Mouse (Mus musculus): ENCODE data around the gene Setd3. TPM values are rescaled to one million over a fixed set of nuclear protein-coding genes. Genes with fewer than 3 reads are reported as not detected.

Gene Setd3
- 94.2 and 97.4 TPM in 2 replicates for polyA plus RNA-seq (2016; fragmentation: Nextera tagmentation; extraction: Ambion mirVana)

DNA sequence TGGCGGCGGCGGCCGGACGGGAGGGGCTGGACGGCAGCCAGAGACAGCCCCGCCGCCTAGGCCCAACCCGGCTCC lies at the start of gene Setd3:
TSS of gene Setd3 (minus strand) at position 69 of the 75 bp plus-strand sequence.
- no peak for ATAC-seq (ENCODE audit: insufficient number of reproducible peaks, insufficient read depth, low FRiP score, low TSS enrichment, low read depth)
- H3K9ac ChIP-seq (replicated peaks): peak within 1 kb of the TSS; percentile 94
- peaks cover 24% of the 10 kb centered on the region for H3K36me3 ChIP-seq
- 0% methylated on average over 8 of the region's 9 CpGs for WGBS
- H3K27ac ChIP-seq: peak within 1 kb of the TSS; percentile 87
- peak within 1 kb of the TSS; percentile 97 for H3K4me3 ChIP-seq (replicated peaks)
- H3K27me3 ChIP-seq: no peaks in the 10 kb centered on the region
- peaks cover 39% of the 10 kb centered on the region for H3K4me1 ChIP-seq (replicated peaks)
- no peaks in the 10 kb centered on the region for H3K9me3 ChIP-seq
- H3K4me2 ChIP-seq: peak within 1 kb of the TSS; percentile 85

DNA sequence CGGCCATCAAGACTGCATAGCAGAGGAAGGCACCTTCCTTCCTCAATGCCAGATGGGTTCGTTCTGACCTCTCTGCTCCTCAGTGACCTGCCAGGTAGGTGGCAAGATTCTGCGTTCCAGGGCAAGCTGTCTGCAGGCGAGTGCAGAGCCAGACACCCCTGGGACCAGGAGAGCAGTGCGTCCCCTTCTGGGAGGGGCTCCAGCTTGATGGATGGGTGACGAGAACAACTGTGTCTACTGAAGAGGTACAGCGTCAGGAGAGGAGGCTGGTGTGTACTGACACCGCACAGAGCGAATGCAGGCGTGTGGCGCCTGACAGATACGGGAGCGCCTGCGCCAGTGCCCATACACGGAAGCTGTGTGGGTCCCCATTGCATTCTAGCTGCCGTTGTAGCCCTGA lies 48.4 kb upstream of the Setd3 start:
- no peak overlapping the region for H3K27ac ChIP-seq

DNA sequence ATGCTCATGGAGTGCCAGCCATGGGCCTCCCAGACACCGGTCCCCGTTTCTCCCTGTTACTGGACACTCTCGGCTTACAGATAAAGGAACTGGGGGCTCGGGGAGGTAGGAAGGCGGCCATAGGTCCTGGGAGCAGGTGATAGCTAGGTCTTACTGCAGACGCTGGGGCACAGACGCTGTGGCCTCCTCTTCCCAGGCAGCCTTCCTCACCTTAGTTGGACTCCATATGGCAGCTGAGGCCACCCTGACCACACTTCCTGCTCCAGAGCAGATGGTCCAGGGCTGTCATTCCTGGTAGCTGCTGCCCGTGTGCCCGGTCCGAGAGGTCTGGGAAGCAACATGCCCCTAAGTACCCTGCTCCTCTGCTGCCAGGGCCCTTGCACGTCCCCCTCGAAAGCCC lies 47.8 kb upstream of the Setd3 start:
- H3K9me3 ChIP-seq: no peaks in the 10 kb centered on the region
- 83% methylated on average over 12 of the region's 12 CpGs for WGBS
- H3K27ac ChIP-seq: no peak overlapping the region
- no peak overlapping the region for H3K4me2 ChIP-seq
- peaks cover 15% of the 10 kb centered on the region for H3K27me3 ChIP-seq
- no peaks in the 10 kb centered on the region for H3K36me3 ChIP-seq
- ATAC-seq (ENCODE audit: insufficient number of reproducible peaks, insufficient read depth, low FRiP score, low TSS enrichment, low read depth): no peak
- no peak overlapping the region for H3K9ac ChIP-seq (replicated peaks)
- H3K4me1 ChIP-seq (replicated peaks): peaks cover 51% of the 10 kb centered on the region
- no peak overlapping the region for H3K4me3 ChIP-seq (replicated peaks)

More for the DNA sequence above, 48.4 kb upstream of the Setd3 start:
- Histone ChIP-seq H3K4me1 (replicated peaks) (peaks cover 53% of the 10 kb centered on the region), H3K9ac (replicated peaks) (no peak overlapping the region), H3K27me3 (peaks cover 15% of the 10 kb centered on the region), H3K36me3 (no peaks in the 10 kb centered on the region), H3K9me3 (no peaks in the 10 kb centered on the region), H3K4me3 (replicated peaks) (no peak overlapping the region), H3K4me2 (no peak overlapping the region)
- no peak for ATAC-seq (ENCODE audit: insufficient number of reproducible peaks, insufficient read depth, low FRiP score, low TSS enrichment, low read depth)
- 83% methylated on average over 16 of the region's 16 CpGs for WGBS

DNA sequence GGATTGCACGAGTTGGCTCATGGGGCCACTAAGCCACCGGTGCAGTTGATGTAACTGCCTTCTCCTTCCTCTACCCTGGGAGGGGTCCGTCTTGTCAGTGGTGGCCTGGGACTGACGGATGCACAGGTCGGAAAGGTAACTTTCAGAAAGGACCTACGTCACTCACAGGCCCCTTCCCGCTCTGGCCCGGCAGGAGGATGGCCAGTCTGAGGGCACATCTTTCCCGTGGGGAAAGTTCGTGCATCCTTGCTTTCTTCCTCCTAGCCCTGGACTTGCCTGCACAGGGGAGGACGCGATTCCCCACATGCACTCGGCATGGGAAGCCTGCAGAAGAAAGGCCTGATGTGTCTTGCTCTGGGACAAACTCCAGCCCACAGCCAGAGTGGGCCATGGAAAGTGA lies 47.1 kb upstream of the Setd3 start:
- 79% methylated on average over 13 of the region's 13 CpGs for WGBS
- no peaks in the 10 kb centered on the region for H3K9me3 ChIP-seq
- H3K27me3 ChIP-seq: peaks cover 15% of the 10 kb centered on the region
- H3K27ac ChIP-seq: no peak overlapping the region
- no peaks in the 10 kb centered on the region for H3K36me3 ChIP-seq
- H3K4me2 ChIP-seq: no peak overlapping the region
- peaks cover 43% of the 10 kb centered on the region for H3K4me1 ChIP-seq (replicated peaks)
- ATAC-seq (ENCODE audit: insufficient number of reproducible peaks, insufficient read depth, low FRiP score, low TSS enrichment, low read depth): no peak
- no peak overlapping the region for H3K9ac ChIP-seq (replicated peaks)
- no peak overlapping the region for H3K4me3 ChIP-seq (replicated peaks)

DNA sequence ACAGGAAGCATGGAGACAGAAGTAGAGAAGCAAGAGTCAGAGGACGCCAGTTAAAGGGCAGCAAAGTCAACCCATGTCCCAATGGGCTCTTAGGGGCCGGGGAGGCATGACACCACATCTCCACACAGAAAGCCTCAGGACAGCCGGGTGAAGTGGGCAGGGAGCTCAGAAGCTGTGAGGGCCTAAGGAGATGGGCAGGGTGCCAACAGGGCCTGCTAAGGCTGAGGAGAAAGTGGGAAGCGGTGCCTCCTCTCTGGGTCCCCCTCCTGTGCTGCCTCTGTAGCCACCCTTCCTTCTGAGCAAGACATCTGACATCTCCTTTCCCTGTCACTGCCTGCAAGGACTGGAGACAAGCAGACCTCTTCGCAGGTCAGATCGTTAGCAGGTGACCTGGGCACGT lies 46.7 kb upstream of the Setd3 start:
- no peaks in the 10 kb centered on the region for H3K36me3 ChIP-seq
- H3K4me1 ChIP-seq (replicated peaks): peaks cover 42% of the 10 kb centered on the region
- no peak overlapping the region for H3K4me3 ChIP-seq (replicated peaks)
- H3K4me2 ChIP-seq: no peak overlapping the region
- no peak overlapping the region for H3K9ac ChIP-seq (replicated peaks)
- no peak overlapping the region for H3K27ac ChIP-seq
- H3K27me3 ChIP-seq: peaks cover 15% of the 10 kb centered on the region
- 77% methylated on average over 7 of the region's 7 CpGs for WGBS
- no peak for ATAC-seq (ENCODE audit: insufficient number of reproducible peaks, insufficient read depth, low FRiP score, low TSS enrichment, low read depth)
- no peaks in the 10 kb centered on the region for H3K9me3 ChIP-seq

DNA sequence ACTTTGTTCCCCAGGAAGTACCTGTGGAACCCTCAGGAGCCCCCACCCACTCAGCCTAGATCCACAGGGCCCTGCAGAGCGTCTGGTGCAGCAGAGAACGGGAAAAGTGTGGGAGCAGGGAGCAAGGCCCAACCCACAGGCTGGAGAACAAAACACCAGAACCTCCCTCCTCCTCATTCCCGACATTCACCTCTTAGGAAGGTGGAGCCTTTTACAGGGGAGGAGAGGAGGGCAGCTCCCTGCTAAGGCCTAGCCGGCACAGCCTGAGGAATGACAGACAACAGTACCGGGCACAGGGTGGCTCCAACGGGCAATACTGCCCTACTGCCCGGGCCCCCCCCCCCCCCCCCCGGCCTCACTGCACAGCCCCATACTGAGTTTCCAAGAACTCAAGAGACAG lies 44.2 kb upstream of the Setd3 start:
- Histone ChIP-seq H3K4me3 (replicated peaks) (no peak overlapping the region), H3K36me3 (no peaks in the 10 kb centered on the region), H3K9me3 (no peaks in the 10 kb centered on the region), H3K4me1 (replicated peaks) (peaks cover 55% of the 10 kb centered on the region), H3K9ac (replicated peaks) (0 out of 2 replicates have a peak overlapping the region, but pooled peaks have one; percentile 13), H3K27me3 (peaks cover 15% of the 10 kb centered on the region), H3K27ac (no peak overlapping the region), H3K4me2 (no peak overlapping the region)
- WGBS: 39% methylated on average over 8 of the region's 8 CpGs
- ATAC-seq (ENCODE audit: insufficient number of reproducible peaks, insufficient read depth, low FRiP score, low TSS enrichment, low read depth): no peak

DNA sequence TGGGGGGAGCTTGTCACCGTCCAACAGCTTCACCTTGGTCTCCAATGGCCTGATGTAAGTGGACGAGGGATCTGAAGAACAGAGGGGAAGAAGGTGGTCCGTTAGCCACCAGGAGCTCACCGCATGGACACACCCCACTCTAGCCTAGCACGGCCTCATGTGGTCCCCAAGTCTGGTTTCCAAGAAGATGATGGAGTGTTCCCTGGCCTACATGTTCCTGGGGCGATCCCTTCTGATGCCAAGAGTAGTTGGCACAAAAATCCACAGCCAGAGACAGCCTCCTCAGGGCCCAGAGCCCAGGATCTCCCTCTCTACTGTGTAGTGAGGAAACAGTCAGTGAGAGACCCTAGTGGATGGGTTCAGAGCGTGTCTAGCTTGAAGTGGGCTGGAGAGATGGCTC lies 42.6 kb upstream of the Setd3 start:
- no peak overlapping the region for H3K4me2 ChIP-seq
- 87% methylated on average over 7 of the region's 7 CpGs for WGBS
- H3K4me1 ChIP-seq (replicated peaks): peaks cover 71% of the 10 kb centered on the region

DNA sequence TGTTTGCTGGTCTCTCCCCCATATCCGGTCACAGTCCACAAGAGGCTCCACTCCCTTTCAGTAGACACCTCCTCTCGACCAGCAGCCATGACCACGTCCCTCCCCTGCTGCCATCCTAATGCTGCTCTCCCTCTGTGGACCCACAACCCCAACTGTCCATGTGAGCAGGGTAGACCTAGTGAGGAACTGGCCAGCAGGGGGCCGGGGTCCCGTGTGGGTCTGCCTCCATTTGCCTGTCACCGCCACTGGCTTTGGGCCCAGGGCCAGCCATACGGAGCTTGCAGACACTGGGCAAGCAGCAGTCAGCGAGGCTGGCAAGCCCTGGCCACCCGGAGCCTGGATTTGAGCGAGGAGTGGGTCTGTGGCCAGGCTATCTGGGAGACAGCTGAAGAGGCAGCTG lies 42.1 kb upstream of the Setd3 start:
- H3K9ac ChIP-seq (replicated peaks): no peak overlapping the region
- H3K4me2 ChIP-seq: no peak overlapping the region
- ATAC-seq (ENCODE audit: insufficient number of reproducible peaks, insufficient read depth, low FRiP score, low TSS enrichment, low read depth): no peak
- H3K36me3 ChIP-seq: no peaks in the 10 kb centered on the region
- WGBS: 55% methylated on average over 10 of the region's 10 CpGs
- no peak overlapping the region for H3K27ac ChIP-seq
- peaks cover 7% of the 10 kb centered on the region; the same call in 1 of the 2 replicates for H3K27me3 ChIP-seq
- peaks cover 77% of the 10 kb centered on the region for H3K4me1 ChIP-seq (replicated peaks)
- H3K4me3 ChIP-seq (replicated peaks): no peak overlapping the region
- H3K9me3 ChIP-seq: no peaks in the 10 kb centered on the region

More for the DNA sequence above, 42.6 kb upstream of the Setd3 start:
- Histone ChIP-seq H3K27me3 (peaks cover 7% of the 10 kb centered on the region; the same call in 1 of the 2 replicates), H3K9me3 (no peaks in the 10 kb centered on the region), H3K4me3 (replicated peaks) (no peak overlapping the region), H3K9ac (replicated peaks) (no peak overlapping the region), H3K27ac (no peak overlapping the region), H3K36me3 (no peaks in the 10 kb centered on the region)
- ATAC-seq (ENCODE audit: insufficient number of reproducible peaks, insufficient read depth, low FRiP score, low TSS enrichment, low read depth): no peak

DNA sequence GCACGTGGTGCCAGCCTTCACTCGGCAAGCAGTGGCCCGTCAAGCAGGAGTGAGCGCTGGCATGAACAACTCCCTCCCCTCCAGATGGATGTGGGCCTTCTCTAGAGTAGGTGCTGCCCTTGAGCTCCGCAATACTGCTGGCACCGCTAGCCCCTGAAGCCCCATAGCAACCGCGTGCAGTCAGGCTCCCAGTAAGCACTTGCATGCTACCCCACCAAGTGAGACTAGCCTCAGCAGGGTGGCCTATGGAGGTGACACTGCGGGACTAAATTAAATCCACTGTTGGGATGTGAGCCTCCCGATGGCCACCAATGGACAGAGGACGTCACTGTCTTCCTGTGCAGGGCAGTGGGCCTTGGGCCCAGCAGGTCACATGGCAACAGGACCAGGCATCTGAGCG lies 41.5 kb upstream of the Setd3 start:
- H3K4me3 ChIP-seq (replicated peaks): no peak overlapping the region
- WGBS: 71% methylated on average over 12 of the region's 12 CpGs
- no peaks in the 10 kb centered on the region for H3K9me3 ChIP-seq
- H3K36me3 ChIP-seq: no peaks in the 10 kb centered on the region
- peaks cover 74% of the 10 kb centered on the region for H3K4me1 ChIP-seq (replicated peaks)
- H3K27ac ChIP-seq: 0 out of 2 replicates have a peak overlapping the region, but pooled peaks have one; percentile 90
- no peak for ATAC-seq (ENCODE audit: insufficient number of reproducible peaks, insufficient read depth, low FRiP score, low TSS enrichment, low read depth)
- H3K27me3 ChIP-seq: peaks cover 7% of the 10 kb centered on the region; the same call in 1 of the 2 replicates
- no peak overlapping the region for H3K9ac ChIP-seq (replicated peaks)
- no peak overlapping the region for H3K4me2 ChIP-seq

DNA sequence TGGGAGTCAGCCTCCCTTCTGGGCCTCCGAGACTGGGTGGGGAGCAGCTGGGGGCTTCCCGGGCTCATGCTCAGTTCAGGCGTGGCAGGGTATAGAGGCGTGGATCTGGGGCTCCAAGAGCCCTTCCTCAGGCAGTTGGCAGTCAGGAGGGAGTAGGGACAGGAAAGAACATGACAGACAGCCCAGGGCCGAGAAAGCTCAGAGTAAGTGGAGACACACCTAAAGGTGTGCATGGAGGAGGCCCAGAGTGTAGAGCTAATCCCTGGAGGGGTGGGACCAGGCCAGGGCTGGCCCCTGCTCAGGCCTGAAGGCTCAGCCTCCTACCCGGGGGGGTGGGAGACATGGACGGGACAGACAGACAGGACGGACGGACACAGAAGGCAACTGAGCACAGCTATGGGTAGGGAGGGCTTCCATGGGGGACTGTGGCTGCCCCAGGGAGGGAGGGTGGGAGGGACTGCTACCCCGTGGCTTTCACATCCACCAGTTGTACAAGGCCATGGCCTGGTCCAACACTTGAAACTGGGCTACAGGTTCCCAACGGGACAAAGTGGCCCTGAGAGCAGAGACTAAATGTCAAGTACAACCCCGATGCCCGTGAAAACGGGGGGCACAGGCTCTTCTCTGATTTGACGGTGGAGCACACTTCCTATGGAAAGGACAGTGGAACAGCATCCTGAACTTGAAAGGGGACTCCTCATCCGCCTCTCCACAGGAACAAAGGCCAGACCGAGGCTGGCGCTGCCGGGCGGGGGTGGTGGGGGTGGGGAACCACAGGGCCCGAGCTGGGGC lies 40.9 kb upstream of the Setd3 start:
- ATAC-seq (ENCODE audit: insufficient number of reproducible peaks, insufficient read depth, low FRiP score, low TSS enrichment, low read depth): no peak
- H3K4me3 ChIP-seq (replicated peaks): no peak overlapping the region
- H3K9me3 ChIP-seq: no peaks in the 10 kb centered on the region
- peak overlapping the region; percentile 35 for H3K4me2 ChIP-seq
- no peaks in the 10 kb centered on the region for H3K36me3 ChIP-seq
- peak overlapping the region; percentile 90 for H3K27ac ChIP-seq
- H3K9ac ChIP-seq (replicated peaks): peak overlapping the region; percentile 54
- peaks cover 73% of the 10 kb centered on the region for H3K4me1 ChIP-seq (replicated peaks)
- peaks cover 7% of the 10 kb centered on the region; the same call in 1 of the 2 replicates for H3K27me3 ChIP-seq
- 75% methylated on average over 21 of the region's 21 CpGs for WGBS

DNA sequence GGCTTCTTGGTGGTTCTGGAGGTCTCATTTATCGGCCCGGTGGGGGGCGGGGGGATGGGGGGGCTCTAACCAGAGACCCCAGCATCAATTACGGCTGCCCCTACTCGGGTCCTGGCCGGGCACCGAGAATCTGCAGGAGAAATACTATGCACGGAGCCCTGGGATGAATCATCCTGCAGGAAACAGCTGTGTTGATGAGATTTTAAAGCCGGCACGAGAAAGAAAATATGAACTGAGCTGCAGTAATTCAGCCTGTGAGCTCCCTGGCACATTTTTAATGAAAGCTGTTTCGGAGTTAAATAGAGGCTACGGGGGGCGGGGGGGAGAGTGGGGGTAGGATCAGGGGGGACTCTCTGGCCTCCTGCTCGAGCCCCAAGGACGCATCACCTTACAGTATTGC lies 40.0 kb upstream of the Setd3 start:
- H3K27me3 ChIP-seq: peaks cover 7% of the 10 kb centered on the region; the same call in 1 of the 2 replicates
- H3K4me3 ChIP-seq (replicated peaks): no peak overlapping the region
- peak overlapping the region; percentile 90 for H3K27ac ChIP-seq
- H3K36me3 ChIP-seq: no peaks in the 10 kb centered on the region
- peak overlapping the region; percentile 35 for H3K4me2 ChIP-seq
- WGBS: 33% methylated on average over 15 of the region's 15 CpGs
- H3K9ac ChIP-seq (replicated peaks): peak overlapping the region; percentile 42
- ATAC-seq (ENCODE audit: insufficient number of reproducible peaks, insufficient read depth, low FRiP score, low TSS enrichment, low read depth): no peak
- no peaks in the 10 kb centered on the region for H3K9me3 ChIP-seq
- H3K4me1 ChIP-seq (replicated peaks): peaks cover 73% of the 10 kb centered on the region

DNA sequence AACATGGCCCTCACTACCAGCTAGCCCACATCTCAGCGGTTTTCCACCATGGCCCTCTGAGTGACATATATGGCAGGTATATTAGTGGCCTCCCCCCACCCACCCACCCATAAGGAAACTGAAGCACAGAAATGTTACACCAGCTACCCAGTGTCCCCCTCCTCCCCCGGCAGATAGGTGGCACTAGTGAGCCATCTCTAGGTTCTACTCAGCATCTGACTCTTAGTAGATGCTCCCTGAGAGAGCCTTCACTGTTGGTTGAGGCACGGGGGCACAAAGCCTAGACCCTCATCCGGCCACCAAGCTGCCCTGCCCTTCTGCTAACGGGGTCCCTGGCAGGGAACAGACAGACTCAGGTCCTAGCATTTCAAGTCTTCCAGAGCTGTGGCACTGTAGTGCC lies 38.5 kb upstream of the Setd3 start:
- Histone ChIP-seq H3K4me3 (replicated peaks) (no peak overlapping the region), H3K27ac (no peak overlapping the region), H3K9ac (replicated peaks) (no peak overlapping the region), H3K36me3 (no peaks in the 10 kb centered on the region), H3K9me3 (no peaks in the 10 kb centered on the region), H3K4me2 (no peak overlapping the region), H3K27me3 (0 out of 2 replicates have a peak, but pooled peaks cover 2% of the 10 kb centered on the region), H3K4me1 (replicated peaks) (peaks cover 79% of the 10 kb centered on the region)
- WGBS: 63% methylated on average over 5 of the region's 5 CpGs
- no peak for ATAC-seq (ENCODE audit: insufficient number of reproducible peaks, insufficient read depth, low FRiP score, low TSS enrichment, low read depth)
